Mouse (Mus musculus) heart, postnatal 14 days (tissue): Measurements from ENCODE around the gene Nde1. TPM values are rescaled to one million over a fixed set of nuclear protein-coding genes. Genes with fewer than 3 reads are reported as not detected.
"Not testable (repeated sequence)": the region's sequence is repeated elsewhere in the genome, so short reads cannot be mapped to it uniquely, and the experiment has no call there.

ENCODE experiments used
- DNase-seq, 2 experiments: peaks; one replicate each; pipeline ENCODE4 v3.0.0; 2021 to 2022
- intact Hi-C: fragments of 180-260 bp; cut with DNase I; formaldehyde crosslinking; loops from one replicate; pipeline ENCODE4 v1.15.1; 2025
- long read RNA-seq, 2 experiments: library from polyadenylated mRNA; stranded (forward); transcript quantifications; one replicate each; pipeline ENCODE4 v2.0.0; 2021
- total RNA-seq, 2 experiments: library from RNA; stranded (reverse); gene quantifications; 2 replicates each; pipeline ENCODE4 v1.2.3; 2021

The Nde1 gene
- 10 to 100 TPM; 31.6 to 32.1 TPM for total RNA-seq
- long read RNA-seq, experiment 1, transcript Nde1-201 (9 exons, 2,287 nt): major isoform, 31 of 47 reads
- long read RNA-seq, experiment 1, partial matches to known transcripts: 10 of 47 reads
- long read RNA-seq, experiment 1, other reads (novel, unspliced or antisense): 3 of 47 reads
- long read RNA-seq, experiment 2, transcript Nde1-201 (9 exons, 2,287 nt): major isoform, 25 of 38 reads
- long read RNA-seq, experiment 2, partial matches to known transcripts: 6 of 38 reads
- long read RNA-seq, experiment 2, other reads (novel, unspliced or antisense): 3 of 38 reads

DNA sequence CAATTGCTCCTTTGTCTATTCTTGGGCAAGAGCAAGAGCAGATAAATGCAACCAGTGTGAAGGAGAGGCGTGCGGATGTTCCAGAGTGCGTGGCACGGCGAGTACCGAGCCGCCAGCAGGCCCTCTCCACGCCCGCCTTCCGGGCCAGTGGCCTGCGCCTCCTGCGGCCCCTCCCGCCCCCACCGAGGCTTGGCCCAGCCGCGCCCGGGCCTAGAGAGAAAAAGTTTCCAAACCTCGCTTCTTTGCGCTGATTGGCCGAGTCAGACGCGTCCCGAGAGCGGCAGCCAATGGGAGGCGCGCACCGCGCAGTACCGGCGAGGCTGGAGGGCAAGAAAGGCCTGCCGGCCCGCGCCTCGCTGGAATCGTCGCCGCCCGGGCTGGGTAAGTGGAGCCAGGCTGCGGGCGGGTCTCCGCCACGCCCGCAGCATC is at the start of gene Nde1, which contains the start of gene Marf1:
Gene Nde1 (plus strand): TSS at position 288 of the 429 bp plus-strand sequence.
Gene Marf1 (minus strand): TSS at position 364 of the 429 bp plus-strand sequence.
- intact Hi-C loops: loop anchor here (5.0 to 10.0 kb wide), 2 partner anchors 258 to 346 kb away; partner anchors contain the start of genes Mpv17l, Ntan1 and Pdxdc1
- peak; percentile 93 to 94 for DNase-seq

DNA sequence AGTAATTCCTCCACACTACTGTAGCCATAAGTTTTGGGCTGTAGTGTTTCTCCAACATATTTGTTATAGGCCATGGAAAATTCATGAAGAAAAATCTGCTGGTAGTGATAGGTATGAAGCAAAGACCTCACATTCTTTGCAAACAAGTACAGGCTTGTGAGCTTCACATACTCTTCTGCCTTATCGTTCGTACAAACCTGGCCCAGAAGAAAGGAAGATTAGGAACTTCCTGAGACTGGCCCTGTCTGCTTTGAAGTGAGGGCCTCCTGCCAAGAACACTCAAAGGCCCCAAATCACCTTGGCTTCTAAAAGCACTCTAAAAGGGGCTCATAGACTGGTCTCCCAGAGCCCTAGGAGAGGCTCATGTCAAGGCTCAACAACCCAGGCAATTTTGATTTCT is 45.8 kb upstream of the Nde1 start:
- no peak for DNase-seq

DNA sequence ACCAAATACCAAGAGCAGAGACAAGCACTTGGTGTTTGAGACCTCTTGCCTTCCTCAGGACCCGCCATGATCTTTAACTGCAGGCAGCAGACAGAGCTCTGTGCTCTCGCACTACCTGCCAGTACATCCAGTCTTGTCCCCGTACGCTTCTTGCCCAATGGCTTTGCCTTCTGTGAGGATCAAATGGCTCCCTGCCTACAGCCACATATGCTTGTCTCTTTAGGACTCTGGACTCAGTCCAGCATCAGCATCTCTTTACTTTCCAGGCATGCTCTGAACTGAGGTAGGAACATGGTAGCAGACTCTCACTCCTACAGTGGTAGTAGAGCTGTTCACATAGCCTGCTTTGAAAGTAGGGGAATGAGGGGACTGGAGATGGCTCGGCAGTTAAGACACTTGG is 42.1 kb upstream of the Nde1 start:
- intact Hi-C loops: loop anchor here (10.0 kb wide), 1 partner anchor 216 kb away; the partner anchor contains the start of genes Mpv17l and Pdxdc1
- no peak for DNase-seq

More for the DNA sequence above, 45.8 kb upstream of the Nde1 start:
- intact Hi-C loops: no loop called here

GRCm38 (mm10) chr16:14121563-14121962 is 41.5 kb upstream of the Nde1 start:
- intact Hi-C loops: loop anchor here (10.0 kb wide), 1 partner anchor 217 kb away; the partner anchor contains the start of genes Mpv17l and Pdxdc1
- DNase-seq: no peak

- DNase-seq: no peak
- intact Hi-C loops: loop anchor here (10.0 kb wide), 1 partner anchor 218 kb away; the partner anchor contains the start of genes Mpv17l and Pdxdc1
These were observed 40.5 kb upstream of the Nde1 start for GRCm38 (mm10) chr16:14122586-14122985.

GRCm38 (mm10) chr16:14123901-14124300 is 39.2 kb upstream of the Nde1 start:
- no peak for DNase-seq
- intact Hi-C loops: loop anchor here (10.0 kb wide), 1 partner anchor 219 kb away; the partner anchor contains the start of genes Mpv17l and Pdxdc1

DNA sequence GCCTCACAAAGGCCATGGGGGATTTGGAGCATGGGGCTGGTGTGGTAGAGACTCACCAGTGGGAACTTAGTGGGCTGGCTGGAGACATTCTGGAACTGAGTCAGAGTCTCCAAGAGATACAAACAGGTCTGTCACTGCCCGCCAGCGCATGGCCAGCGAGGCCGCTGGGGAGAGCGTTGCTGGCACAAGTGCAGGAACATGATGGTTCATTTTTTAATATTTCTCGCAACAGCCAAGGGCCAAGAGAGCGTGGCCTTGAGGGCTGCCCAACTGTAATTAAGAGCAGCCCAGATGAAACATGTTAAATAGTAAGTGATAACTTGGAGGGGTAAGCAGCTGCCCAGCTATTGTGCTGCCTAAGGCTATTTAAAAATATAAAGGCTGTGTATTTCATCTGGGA is 38.4 kb upstream of the Nde1 start:
- intact Hi-C loops: loop anchor here (10.0 kb wide), 1 partner anchor 220 kb away; the partner anchor contains the start of genes Mpv17l and Pdxdc1

DNA sequence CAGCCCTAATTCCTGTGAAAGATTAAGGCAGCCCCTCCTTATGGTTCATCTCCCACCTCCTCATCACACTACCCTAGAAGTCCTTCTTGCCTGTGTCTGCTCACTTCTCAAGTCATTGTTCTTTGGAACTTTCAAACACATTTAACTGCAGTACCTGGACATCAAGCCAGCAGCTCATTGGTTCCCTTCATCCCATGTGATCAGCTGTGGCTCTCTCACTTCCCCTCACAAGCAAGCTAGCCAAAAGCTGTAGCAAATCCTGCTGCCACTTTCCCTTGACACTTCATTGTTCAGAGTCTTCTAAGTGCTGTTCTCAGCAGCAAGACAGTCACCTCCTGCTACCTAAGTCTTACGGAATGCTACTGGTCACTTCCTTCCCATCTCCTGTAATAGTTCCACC is 37.8 kb upstream of the Nde1 start:
- DNase-seq: no peak
- intact Hi-C loops: loop anchor here (10.0 kb wide), 1 partner anchor 220 kb away; the partner anchor contains the start of genes Mpv17l and Pdxdc1

More for the DNA sequence above, 38.4 kb upstream of the Nde1 start:
- no peak for DNase-seq

GRCm38 (mm10) chr16:14128977-14129376 is 34.1 kb upstream of the Nde1 start:
- DNase-seq: no peak
- intact Hi-C loops: loop anchor here (10.0 kb wide), 1 partner anchor 224 kb away; the partner anchor contains the start of genes Mpv17l and Pdxdc1

DNA sequence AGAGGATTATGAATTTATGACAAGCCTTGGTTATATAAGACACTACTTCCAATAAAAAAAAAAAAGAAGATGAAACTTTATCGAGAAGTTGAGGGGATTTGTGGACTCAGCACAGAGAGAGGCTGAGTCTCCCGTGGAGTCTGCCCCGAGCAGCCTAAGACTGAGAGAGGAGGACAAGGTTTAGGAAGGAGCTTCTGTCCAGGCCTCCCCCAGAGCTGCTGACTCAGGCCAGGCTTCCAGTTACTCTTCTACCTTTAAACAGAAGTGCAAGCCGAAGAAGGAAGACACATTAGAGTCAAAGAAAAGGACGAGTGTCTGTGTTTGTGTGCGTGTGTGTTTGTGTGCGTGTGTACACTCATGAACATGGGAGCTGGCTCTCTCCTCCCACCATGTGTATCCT is 32.3 kb upstream of the Nde1 start:
- DNase-seq: no peak

DNA sequence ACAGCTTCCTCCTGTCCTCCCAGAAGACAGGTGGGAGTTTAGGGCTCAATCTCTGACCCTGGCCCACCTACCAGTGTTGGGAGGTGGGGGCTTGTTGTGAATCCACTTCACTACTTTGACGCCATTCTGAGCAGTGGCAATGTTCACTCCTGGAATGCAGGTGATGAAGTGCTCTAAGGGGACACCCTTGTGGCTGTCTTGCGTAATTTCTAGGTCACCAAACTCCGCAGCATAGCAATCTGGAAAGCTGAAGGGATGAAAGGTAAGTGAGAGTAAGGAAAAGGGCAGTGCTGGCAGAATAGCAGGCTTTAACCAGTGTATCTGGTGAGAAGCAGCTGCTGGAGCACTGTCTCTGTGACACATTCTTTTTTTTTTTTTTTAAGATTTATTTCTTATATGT is 31.7 kb upstream of the Nde1 start:
- intact Hi-C loops: no loop called here
- no peak for DNase-seq

More for the DNA sequence above, 32.3 kb upstream of the Nde1 start:
- intact Hi-C loops: no loop called here

DNA sequence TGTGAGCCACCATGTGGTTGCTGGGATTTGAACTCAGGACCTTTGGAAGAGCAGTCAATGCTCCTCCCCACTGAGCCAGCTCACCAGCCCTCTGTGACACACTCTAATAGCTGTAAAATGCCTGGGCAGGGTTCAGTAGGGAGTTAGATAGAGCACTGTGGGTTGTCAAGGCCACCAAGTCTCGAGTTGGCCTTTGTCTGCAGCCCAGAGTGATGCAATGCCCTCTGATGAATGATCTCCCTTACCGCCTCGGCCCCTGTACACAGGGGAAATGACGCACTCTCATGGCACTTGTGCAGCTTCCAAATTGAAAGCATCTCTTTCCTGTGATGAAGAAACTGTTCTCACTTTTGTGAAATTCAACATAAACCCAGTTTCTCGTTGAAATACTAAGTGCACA is 31.2 kb upstream of the Nde1 start:
- intact Hi-C loops: no loop called here
- no peak for DNase-seq

DNA sequence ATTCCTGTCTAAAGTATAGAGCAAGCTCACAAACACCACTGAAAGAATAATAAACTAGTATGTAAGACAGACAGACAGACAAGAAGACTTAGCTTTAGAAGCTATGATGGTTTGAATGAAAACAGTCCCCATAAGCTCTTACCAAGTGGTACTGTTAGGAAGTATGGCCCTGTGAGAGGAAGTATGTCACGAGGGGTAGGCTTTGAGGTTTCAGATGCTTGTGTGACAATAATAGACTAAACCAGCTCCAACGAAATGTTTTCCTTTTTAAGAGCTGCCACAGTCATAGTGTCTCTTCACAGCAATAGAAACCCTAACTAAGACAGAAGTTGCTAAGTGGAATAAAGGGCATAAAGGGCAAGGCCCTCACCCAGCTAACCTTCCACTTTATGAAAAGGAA is 28.1 kb upstream of the Nde1 start:
- no peak for DNase-seq
- intact Hi-C loops: no loop called here

GRCm38 (mm10) chr16:14137976-14138561 is 25.0 kb upstream of the Nde1 start:
- DNase-seq: no peak
- intact Hi-C loops: no loop called here

DNA sequence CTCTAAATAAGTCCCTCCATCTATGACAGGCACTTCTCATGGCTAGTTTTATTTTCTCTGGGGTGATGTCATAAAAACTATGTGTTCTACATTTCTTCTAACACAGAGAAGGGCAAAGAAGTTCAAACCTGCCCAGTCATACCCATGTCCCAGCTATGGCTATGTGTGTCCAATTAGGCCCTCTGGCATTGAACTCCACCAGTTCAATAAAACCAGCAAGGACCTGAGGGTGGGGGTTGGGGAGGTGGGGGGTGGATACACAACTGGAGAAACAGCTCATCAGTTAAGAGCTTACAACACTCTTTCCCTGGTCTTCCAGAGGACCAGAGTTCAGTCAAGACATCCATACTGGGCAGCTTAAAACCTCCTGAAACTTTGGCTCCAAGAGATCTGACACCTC is 24.0 kb upstream of the Nde1 start:
- intact Hi-C loops: no loop called here
- no peak for DNase-seq

GRCm38 (mm10) chr16:14143298-14143697 is 19.8 kb upstream of the Nde1 start:
- DNase-seq: no peak
- intact Hi-C loops: no loop called here

- intact Hi-C loops: no loop called here
- DNase-seq: no peak
These were observed 15.4 kb upstream of the Nde1 start for GRCm38 (mm10) chr16:14147712-14148111.

DNA sequence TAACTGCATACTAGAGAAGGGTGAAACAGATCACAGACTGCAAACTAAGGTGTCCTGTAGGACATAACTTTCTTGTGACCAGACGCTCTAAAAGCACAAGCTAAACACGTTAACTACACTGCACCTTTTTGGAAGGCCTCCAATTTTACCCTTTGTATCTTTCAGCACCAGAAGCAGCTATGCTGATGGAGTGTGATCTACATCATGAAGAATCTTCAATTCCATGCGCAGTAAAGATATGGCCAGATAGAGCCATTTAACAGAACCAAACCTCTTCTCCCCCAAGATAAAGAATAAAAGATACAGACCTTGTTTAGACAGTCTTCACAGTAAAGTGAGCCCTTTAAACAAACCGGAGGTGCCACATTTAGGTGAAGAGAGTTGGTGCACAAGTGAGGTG is 11.4 kb upstream of the Nde1 start:
- intact Hi-C loops: loop anchor here (10.0 kb wide), 1 partner anchor 487 kb away; the partner anchor contains the start of gene Parn

GRCm38 (mm10) chr16:14155638-14156037 is 7.4 kb upstream of the Nde1 start:
- DNase-seq: not testable (repeated sequence)
- intact Hi-C loops: loop anchor here (5.0 to 10.0 kb wide), 2 partner anchors 42 to 491 kb away; partner anchors contain the start of gene Parn

More for the DNA sequence above, 11.4 kb upstream of the Nde1 start:
- DNase-seq: no peak

- no peak for DNase-seq
- intact Hi-C loops: loop anchor here (5.0 to 10.0 kb wide), 2 partner anchors 41 to 492 kb away; partner anchors contain the start of gene Parn
These were observed 6.8 kb upstream of the Nde1 start for GRCm38 (mm10) chr16:14156312-14156711.

DNA sequence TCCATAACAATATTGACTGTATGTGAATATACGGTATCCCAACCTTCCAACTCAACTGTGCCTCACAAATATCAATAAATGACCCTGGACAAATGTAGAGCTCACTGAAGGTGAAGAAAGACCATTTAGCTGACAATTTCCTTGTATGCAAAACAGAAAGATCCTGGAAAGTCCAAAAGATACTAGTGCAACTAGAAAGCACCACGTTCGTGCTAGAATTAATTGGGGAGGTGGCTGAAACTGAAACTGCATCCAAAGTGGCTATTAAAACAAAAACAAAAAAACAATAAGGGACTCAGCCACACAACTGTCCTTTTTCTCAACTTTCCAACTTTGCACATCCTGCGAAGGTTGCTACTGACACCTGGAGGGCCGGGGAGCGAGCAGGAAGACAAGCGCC is 4.5 kb upstream of the Nde1 start:
- DNase-seq: no peak
- intact Hi-C loops: loop anchor here (5.0 to 10.0 kb wide), 2 partner anchors 39 to 494 kb away; partner anchors contain the start of gene Parn
